Mouse (Mus musculus) right cerebral cortex, postnatal 4 days (tissue): ENCODE measurements around the gene Cntf.

Experiments
- DNase-seq: peaks from one replicate; pipeline ENCODE4 v3.0.0-alpha.2; 2022

The Cntf gene

GRCm38 (mm10) chr19:12765308-12765707 is at the start of gene Cntf:
TSS of gene Cntf (minus strand) at chr19:12765632.
- DNase-seq, result no peak

DNA sequence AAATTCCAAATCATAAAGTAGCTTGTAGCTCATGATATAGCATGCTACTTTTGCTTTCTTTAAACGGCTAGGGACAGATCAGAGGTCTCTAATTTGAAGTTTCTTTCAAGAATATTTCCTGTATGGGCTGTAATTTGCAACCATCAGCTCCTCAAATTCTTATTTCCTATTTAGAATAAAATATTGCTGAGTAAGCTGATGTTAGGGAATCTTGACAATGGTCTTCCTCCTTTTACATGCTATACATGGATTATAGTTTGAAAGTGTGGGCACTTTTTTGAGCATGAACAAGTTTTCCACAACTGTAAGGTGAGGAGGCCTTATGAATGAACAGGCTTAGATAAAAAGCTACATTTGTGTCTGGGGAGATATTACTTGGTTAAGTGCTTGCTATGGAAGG is 48.5 kb upstream of the Cntf start:
- no peak for DNase-seq

- no peak for DNase-seq
Measured at GRCm38 (mm10) chr19:12812644-12813364, 47.4 kb upstream of the Cntf start.

DNA sequence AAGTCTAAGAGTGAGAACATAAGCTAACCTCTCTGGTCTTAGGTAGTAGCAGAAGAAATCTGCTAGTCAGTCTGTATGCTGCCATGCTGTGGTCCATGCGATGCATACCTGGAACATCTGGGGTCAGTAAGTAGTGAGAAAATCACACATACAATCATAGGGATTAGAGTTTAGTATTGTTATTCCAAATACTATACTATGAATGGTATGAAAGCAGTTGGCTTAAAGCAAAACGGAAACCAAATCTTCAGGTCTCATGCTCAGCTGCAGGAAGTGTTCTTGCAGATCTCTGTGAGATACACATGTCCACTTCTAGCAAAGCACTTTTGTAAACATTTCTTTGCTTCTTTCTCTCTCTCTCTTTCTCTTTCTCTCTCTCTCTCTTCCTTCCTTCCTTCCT is 40.8 kb upstream of the Cntf start:
- no peak for DNase-seq

DNA sequence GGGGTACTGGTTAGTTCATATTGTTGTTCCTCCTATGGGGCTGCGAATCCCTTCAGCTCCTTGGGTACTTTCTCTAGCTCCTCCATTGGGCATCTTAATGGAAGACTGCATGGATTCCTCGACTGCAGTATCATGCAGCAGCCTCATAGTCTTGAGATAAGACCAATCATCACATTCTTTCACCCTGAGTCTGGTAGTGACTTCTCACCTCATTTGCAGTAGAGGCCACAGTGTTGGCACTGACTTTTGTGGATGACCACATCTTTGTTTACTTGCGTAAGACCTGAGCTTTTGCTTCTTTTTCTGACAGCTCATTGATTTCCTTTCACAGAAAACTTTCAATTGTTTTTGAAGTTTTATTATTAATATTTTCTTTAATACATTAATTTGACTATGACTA is 40.3 kb upstream of the Cntf start:
- no peak for DNase-seq

DNA sequence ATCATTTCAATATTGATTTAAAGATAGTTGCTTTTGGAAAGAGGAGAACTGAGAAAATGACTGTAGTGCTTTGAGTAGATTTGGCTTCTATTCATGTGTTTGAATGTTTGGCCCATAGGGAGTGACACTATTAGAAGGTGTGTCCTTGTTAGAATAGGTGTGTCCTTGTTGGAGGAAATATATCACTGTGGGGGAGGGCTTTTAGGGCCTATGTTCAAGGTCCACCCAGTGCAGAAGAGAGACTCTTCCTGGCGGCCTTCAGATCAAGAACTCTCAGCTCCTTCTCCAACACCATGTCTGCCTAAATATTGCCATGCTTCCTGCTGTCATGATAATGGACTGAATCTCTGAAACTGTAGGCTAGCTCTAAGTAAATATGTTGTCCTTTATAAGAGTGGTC is 38.8 kb upstream of the Cntf start:
- no peak for DNase-seq

DNA sequence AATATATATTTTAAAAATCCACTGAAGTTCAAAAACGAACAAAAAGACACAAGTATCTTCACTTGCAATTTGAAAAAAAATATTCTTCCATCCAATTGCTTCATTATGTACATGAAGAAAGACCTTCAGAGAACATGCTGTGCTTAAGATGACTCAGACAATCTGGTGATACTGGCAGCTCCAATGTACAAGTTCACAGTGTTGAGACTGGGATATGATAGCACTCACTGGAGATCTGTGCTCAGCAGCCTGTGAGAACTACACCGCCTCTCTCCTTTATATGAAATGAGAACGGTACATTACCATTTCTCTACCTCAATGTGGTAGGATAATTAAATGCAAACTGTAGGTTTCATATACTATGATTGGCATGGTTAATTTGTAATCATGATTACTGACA is 37.4 kb upstream of the Cntf start:
- no peak for DNase-seq

GRCm38 (mm10) chr19:12801046-12801445 is 35.6 kb upstream of the Cntf start:
- DNase-seq, result no peak

- no peak for DNase-seq
Measured at GRCm38 (mm10) chr19:12800621-12801020, 35.2 kb upstream of the Cntf start.

- DNase-seq, result no peak
Measured at GRCm38 (mm10) chr19:12799081-12799480, 33.6 kb upstream of the Cntf start.

GRCm38 (mm10) chr19:12798404-12798803 is 33.0 kb upstream of the Cntf start:
- no peak for DNase-seq

GRCm38 (mm10) chr19:12797071-12797470 is 31.6 kb upstream of the Cntf start:
- no peak for DNase-seq

DNA sequence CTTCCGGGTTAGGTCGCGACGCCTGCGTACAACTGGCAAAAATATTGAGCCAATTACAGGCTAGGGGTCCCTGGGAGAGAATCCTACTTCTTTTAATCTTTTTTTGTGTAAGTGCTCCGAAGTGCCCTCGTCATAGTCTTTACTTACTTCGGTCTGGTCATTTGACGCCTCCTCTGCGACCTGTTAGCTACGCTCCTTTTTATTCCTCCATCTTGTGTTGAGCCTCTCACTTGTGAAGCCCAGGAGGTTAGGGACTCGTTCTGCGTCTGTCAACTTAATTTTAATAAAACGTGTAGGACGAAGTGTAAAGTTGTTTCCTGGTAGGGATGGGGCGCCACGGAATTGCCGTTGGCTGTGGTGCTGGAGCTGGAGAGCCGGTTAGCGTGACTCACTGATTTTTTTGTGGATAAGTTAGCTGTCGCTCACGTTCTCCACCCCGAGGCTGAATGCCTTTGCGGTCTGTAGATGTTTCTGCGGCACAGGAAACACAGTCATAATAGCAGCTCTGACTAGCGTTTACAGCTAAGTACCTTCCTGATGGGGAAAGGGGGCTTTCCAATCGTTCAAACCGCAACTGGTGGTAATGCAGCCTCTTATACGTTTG is 31.0 kb upstream of the Cntf start:
- peak; percentile 40 for DNase-seq

DNA sequence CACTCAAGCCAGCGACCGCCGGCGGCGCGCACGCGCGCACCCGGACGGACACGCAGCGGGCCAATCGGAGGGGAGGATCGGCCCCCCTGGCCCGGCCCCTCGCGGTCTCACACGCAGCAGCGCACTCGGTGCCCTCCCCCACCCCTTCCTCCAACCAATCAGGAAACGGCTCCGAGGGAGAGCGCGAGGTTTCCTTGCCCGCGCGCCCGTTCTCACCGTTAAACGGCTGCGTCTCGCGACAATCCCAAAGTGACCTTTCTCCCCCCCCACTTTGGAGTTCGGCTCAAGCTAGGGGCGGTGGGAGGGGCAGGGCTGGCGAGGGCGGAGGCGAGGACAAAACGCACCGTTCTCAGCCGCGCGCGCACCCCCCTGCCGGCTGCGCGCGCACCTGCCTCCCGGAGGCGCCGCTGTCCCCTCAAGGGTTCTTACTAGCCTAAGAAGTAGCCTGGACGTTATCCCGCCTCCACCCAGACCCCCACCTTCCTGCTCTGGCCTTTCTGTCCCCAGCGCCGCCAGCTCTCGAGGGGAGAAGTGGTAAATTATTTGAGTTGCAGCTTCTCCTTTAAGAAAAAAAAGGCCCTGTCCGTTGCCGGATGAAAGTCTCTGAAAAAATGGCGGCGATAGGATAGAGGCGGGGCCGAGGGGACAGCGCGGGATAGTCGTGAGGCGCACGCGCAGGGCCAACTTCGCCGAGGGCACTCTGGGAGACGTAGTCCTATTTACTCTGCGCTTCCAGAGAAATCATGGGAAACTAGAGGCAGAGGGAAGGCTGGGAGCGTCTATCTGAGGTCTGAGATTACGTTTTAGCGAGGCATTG is 30.3 kb upstream of the Cntf start, which contains the start of the genes Zfp91 and Lpxn:
Zfp91 (minus strand) TSS at position 616 of the 817 bp plus-strand sequence.
Lpxn (plus strand) TSS at position 683 of the 817 bp plus-strand sequence.
- DNase-seq, result peak; percentile 97

GRCm38 (mm10) chr19:12795110-12795509 is 29.7 kb upstream of the Cntf start:
- DNase-seq, result no peak

- peak; percentile 93 for DNase-seq
Measured at GRCm38 (mm10) chr19:12794056-12795044, 28.9 kb upstream of the Cntf start.

DNA sequence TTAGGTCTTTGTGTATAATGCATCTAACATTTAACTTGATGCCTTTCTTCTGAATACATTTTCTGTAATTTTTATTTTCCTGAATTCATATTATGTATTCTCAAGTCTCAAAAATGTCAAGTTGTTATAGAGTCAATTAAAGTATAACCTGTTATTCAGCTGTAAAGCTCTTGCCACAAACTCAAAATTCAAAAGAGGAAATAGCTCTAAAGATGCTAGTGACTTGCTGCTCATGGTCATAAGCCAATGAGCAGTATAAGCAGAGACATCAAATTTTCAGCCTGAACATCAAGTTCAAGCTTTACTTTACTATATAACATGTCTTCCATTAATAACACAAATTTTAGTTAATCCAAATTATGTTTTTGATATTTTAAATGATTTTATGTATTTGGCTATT is 26.9 kb upstream of the Cntf start:
- DNase-seq, result no peak

DNA sequence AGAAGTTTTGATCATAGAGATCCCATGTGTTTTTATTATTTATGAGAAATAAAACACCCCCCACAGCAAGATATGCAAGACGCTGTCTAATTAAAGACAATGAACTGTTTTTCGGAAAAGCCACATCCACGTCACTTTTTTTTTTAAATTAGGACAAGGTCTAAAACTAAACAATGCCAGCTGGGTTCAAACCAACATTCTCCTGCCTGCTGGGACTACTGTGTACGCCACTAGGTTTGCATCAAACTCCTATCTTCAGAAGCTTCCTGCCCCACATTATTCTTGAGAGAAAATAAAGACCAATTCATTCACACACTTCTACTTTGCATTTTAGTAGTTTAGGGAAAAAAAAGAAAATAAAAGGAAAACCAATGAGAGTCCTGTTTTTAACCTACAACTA is 22.3 kb upstream of the Cntf start:
- DNase-seq, result no peak

- no peak for DNase-seq
Measured at GRCm38 (mm10) chr19:12786803-12787395, 21.5 kb upstream of the Cntf start.

DNA sequence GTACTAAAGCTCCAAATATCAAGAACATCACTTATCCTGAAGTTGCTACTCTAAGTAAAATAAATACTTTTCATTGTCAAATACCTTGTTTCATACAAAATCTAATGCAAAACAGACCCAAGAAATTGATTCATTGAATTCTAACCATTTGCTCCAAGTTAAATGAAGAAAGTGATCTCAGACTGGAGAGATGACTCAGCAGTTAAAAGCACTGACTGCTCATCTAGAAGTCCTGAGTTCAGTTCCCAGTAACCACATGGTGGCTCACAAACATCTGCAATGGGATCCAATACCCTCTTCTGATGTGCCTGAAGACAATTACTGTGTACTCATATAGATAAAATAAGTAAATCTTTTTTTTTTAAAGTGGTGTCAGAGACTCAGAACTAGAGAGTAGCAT is 15.0 kb upstream of the Cntf start:
- no peak for DNase-seq

GRCm38 (mm10) chr19:12770888-12771287 is 5.5 kb upstream of the Cntf start:
- no peak for DNase-seq
